Mouse (Mus musculus): ENCODE measurements around the gene Sucla2.
"Not testable (repeated sequence)": the region's sequence is repeated elsewhere in the genome, so short reads cannot be mapped to it uniquely, and the experiment has no call there.

Gene Sucla2

DNA sequence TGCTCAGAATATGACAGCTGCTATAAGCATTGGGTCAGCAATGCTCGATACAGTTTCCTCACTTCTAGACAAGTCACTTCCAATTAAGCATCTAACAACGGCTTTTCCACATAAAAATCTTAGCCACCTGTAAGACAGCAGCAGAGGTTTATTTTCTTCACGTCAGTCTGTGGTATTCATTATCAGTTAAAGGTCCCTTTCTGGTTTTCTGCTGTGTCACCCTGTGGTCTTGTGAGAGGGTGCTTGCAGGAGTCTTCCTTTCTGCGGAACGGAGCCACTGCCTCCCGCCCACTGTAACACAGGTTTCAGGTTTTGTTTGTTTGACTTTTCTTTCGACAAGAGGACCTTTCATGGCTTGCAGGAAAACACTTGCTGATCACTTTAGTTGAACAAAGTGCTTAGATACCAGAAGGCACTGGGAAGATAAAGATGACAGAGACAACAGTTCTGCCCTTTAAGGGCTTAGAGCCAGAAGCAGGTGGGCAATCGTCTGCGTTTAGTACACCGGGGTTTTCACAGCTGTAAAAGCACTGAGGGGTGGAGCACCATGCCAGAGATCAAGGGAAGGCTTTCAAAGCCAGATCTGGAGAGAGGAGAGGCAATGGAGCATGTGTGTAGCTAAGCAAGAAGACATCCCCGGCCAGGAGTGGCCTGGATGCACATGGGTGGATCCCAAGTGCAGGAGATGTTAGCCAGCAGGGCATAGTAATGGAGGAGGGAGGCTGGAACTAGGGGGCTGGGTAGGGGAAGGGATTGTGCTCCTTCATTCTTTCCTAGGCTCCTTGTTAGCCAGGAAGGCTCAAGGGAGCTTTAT, 83.8 kb downstream of the Sucla2 start:
- no peak for DNase-seq (ENCODE audit: low spot score)

DNA sequence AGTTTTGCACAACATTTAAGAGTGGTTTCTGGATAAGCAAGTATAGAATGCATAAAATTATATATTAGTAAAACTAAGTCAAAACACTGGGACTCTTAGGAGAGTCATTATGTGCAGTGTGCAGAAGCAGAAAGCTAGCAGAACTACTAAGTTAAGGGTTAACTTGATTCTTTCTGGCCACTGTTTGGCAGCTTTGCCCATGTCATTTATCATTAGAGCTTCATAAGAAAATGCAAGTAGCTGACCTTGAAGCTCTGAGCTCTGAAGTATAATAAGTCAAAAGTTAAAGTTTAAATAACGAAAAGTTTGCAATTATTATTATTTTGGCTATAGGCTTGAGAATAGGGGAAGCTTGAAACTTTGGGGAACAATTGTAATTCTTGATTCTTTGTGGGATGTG, 89.8 kb downstream of the Sucla2 start:
- not testable (repeated sequence) for DNase-seq (ENCODE audit: low spot score)

DNA sequence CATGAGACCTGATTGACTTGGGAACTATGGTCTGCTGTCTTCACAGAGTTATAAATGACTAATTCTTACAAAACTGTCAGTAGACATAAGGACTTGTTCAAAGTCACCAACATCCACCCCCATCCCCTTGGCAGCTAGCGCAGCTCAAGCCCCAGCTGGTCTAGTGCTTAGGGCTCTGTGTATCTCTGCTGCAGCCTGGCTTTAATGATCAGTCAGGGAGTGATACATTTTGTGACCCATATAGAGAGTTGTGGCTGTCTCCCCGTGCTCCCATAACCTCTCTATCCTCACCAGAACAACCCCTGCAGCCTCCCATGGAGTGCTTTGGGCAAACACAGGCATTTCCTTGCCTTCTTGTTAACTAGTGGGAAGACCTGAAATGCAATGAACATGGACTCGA, 95.8 kb downstream of the Sucla2 start:
- DNase-seq (ENCODE audit: low spot score), result no peak

DNA sequence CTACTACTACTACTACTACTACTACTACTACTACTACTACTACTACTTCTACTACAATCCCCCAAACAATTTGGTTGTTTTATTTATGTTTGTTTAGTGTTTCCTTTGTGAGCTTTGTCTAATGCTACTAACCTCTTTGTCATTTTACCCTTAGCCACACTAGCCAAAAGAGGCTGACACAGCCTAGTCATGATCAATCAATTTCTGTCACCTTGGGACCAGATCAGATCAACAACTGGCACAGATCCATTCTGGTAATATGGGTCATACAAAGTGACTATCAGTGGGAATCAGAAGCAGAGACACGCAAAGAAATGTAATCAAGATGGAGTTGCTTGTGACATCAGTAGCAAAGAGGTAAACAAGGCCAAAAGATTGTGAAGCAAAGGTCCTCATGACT, 97.9 kb downstream of the Sucla2 start:
- DNase-seq (ENCODE audit: low spot score), result no peak

DNA sequence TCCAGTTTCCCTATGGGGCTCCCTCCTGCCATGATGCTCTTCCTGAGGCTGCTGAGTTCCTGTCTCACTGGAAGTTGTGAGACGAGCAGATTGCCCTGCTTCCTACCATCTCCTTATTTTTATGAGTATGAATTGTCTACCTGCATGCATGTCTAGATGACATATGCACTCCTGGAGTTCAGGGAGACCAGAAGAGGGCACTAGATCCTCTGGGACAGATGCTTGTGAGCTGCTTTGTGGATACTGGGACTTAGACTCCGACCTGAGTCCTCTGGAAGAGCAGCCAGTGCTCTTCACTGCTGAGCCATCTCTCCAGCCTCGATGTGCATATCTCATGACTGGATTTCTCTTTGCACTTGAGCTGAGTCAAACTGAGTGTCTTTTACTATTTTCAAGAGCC, 100.3 kb downstream of the Sucla2 start:
- no peak for DNase-seq (ENCODE audit: low spot score)

DNA sequence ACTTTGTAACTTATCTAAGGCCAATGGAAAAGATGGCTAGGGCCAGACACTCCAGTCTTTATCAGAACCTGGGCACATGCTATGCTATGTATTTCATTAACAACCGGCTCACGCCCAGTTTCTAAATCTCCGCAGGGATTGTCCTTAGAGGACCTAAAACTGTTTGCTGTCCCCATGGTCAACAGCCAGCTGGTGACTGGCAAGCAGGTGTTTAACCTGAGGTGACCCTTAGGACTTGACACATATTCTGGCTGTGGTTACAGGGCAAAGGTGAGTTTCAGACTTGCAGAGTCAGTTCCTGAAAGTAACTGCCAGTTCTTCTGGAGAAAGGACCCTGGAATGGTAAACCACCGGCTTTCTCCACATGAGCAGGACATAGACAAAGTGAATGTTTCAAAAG, 106.4 kb downstream of the Sucla2 start:
- no peak for DNase-seq (ENCODE audit: low spot score)

DNA sequence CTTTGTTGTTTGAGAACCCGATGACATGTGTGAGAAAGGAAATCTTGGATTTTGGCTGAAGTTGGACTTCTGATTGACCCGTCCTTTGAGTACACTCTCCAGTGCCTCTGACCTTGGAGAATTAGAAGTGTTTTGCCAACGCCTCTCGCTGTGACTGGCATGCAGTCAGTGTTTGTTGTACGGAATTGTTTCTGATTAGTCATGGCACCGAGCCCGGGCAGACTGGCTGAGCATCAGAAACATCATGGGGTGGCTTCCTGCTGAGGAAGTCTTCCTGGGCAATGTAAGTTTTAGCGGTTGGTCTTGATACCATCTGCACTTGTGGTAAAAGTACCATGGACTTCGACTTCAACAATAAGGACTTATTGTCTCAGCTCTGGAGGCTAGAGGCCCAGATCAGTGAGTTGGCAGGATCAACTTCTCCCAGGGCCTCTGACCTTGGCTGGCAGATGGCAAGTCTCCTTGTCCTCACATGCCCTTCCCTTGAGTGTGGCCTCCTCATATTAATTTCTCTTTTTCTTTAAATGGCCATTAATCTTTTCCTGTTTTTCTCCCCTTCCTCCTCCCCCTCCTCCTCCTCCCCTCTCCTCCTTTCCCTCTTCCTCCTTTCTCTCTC, 107.6 kb downstream of the Sucla2 start:
- no peak for DNase-seq (ENCODE audit: low spot score)

DNA sequence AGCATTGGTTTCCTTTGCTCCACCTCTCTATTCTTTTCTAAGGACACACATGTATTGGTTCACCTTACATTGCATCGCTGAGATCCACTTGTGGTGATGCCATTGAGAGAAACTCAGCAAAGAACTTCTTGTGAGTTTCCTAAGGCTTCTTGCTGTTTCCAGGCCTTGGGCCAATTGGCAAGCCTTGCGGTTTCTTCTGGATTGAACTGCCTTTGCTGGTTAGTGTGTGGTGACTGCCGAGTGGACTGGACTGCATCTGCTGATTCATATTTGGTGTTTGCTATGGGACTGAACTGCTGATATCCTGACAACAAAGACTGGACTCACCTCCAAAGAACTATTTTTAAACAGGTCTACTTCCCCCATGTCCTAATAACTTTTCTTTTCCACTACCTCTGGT, 109.2 kb downstream of the Sucla2 start:
- no peak for DNase-seq (ENCODE audit: low spot score)

DNA sequence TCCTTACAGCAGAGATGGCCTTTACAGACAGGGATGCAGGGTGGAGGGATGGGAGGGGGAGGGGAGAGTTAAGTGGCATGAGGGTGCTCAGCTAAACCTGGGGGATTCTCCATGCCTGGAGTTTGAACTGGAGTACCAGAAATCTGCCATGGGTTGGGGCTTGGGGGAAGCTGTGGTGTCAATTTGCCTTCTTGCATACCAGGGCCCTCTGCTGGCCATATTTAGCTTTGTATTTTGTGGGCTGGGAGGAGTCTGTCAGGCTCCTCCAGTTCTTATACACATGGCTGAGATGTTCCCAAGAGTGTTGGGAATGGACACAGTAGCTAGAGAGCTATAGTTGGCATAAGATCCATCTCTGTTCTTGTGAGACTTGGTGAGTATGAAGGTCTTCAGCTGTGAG, 112.3 kb downstream of the Sucla2 start:
- peak; percentile 4 for DNase-seq (ENCODE audit: low spot score)
